Mouse (Mus musculus) limb, embryonic 14.5 days (tissue): ENCODE results near the gene Tas2r144. TPM values are rescaled to one million over a fixed set of nuclear protein-coding genes. Genes with fewer than 3 reads are reported as not detected.
A peak's percentile ranks its signal among the peaks of the same experiment; 100 is the strongest.

Experiments
- ATAC-seq: fragments of 200-750 bp; cut with Nextera tagmentation; 2 replicates; pipeline ENCODE4 v1.8.0; 2017; ENCODE audit warnings: low read depth, moderate number of reproducible peaks, moderate TSS enrichment; ENCODE audit not compliant: low FRiP score
- DNase-seq: peaks from one replicate; pipeline ENCODE4 v3.0.0-alpha.2; 2015; ENCODE audit warnings: low spot score
- H3K27ac ChIP-seq: fragments of 300-500 bp; sonication (generic); replicated peaks from 2 replicates; pipeline ENCODE4 v1.5.1; 2014; ENCODE audit warnings: low read depth, mild to moderate bottlenecking, low read length, moderate library complexity, mixed read lengths
- H3K27me3 ChIP-seq: fragments of 300-500 bp; sonication (generic); 2 replicates; pipeline ENCODE4 v1.6.1; 2014; ENCODE audit warnings: low read length, mixed read lengths; ENCODE audit not compliant: control insufficient read depth, insufficient read depth
- H3K36me3 ChIP-seq: fragments of 300-500 bp; sonication (generic); 2 replicates; pipeline ENCODE4 v1.6.1; 2014; ENCODE audit warnings: mild to moderate bottlenecking, low read length, moderate library complexity, mixed read lengths; ENCODE audit not compliant: control insufficient read depth, insufficient read depth
- H3K4me1 ChIP-seq: fragments of 300-500 bp; sonication (generic); 2 replicates; pipeline ENCODE4 v1.6.1; 2014; ENCODE audit warnings: antibody characterized with exemption, low read length, mixed read lengths; ENCODE audit not compliant: control insufficient read depth, insufficient read depth
- H3K4me2 ChIP-seq: fragments of 300-500 bp; sonication (generic); replicated peaks from 2 replicates; pipeline ENCODE4 v1.6.1; 2014; ENCODE audit warnings: low read depth, mild to moderate bottlenecking, low read length, moderate library complexity; ENCODE audit not compliant: severe bottlenecking
- H3K4me3 ChIP-seq: fragments of 300-500 bp; sonication (generic); replicated peaks from 2 replicates; pipeline ENCODE4 v1.5.1; 2014; ENCODE audit warnings: low read length
- H3K9ac ChIP-seq: fragments of 300-500 bp; sonication (generic); 2 replicates; pipeline ENCODE4 v1.6.1; 2014; ENCODE audit warnings: mild to moderate bottlenecking, low read depth, low read length, moderate library complexity; ENCODE audit not compliant: severe bottlenecking
- H3K9me3 ChIP-seq: fragments of 300-500 bp; sonication (generic); 2 replicates; pipeline ENCODE4 v1.6.1; 2016; ENCODE audit warnings: low read length; ENCODE audit not compliant: control insufficient read depth
- POLR2A ChIP-seq: fragments of 200-500 bp; IDR thresholded peaks from 2 replicates; pipeline ENCODE4 v1.8.0; 2012; ENCODE audit warnings: inconsistent platforms, mild to moderate bottlenecking, moderate library complexity, borderline replicate concordance; ENCODE audit not compliant: insufficient read depth, insufficient read length; ENCODE audit errors: extremely low read depth
- WGBS: fragments of 180-500 bp; shearing (Covaris S2); extraction: QIAGEN DNeasy Blood & Tissue Kit; methylation state at CpG from one replicate; pipeline ENCODE4 v1.1.7; 2014; 5-methylcytosine and 5-hydroxymethylcytosine counted together
- polyA plus RNA-seq, 2 experiments: library from polyadenylated mRNA; depleted of rRNA in 1 of 2; stranded (reverse) in 1 of 2; unstranded in 1 of 2; fragments of >200 nt; fragmentation: Nextera tagmentation in 1 of 2; extraction: Ambion mirVana in 1 of 2; gene quantifications; 2 replicates each; pipeline versions ENCODE4 v1.2.1 to v1.2.3; 2012 to 2014

Tas2r144 gene
- polyA plus RNA-seq, 2 experiments = not detected

DNA sequence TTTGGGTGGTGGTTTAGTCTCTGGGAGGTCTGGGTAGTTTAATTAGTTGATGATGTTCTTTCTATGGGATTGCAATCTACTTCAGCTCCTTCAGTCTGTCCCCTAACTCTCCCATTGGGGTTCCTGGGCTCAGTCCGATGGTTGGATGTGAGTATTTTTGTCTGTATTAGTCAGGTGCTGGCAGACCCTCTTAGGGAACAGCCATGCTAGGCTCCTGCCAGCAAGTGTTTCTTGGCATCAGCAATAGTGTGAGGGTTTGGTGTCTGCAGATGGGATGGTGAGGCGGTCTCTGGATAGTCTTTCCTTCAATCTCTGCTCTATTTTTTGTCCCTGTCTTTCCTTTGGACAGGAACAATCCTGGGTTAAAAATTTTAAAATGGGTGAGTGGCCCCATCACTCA, 38.0 kb downstream of the Tas2r144 start:
- ATAC-seq (no peak), DNase-seq (no peak)
- Histone ChIP-seq H3K9me3 (no peaks in the 10 kb centered on the region), H3K4me1 (no peaks in the 10 kb centered on the region), H3K9ac (no peak overlapping the region), H3K36me3 (no peaks in the 10 kb centered on the region), H3K4me3 (no peak overlapping the region), H3K27ac (no peak overlapping the region), H3K4me2 (no peak overlapping the region), H3K27me3 (no peaks in the 10 kb centered on the region)
- TF ChIP-seq POLR2A = no peak
- 75% methylated on average over 2 of the region's 2 CpGs for WGBS

DNA sequence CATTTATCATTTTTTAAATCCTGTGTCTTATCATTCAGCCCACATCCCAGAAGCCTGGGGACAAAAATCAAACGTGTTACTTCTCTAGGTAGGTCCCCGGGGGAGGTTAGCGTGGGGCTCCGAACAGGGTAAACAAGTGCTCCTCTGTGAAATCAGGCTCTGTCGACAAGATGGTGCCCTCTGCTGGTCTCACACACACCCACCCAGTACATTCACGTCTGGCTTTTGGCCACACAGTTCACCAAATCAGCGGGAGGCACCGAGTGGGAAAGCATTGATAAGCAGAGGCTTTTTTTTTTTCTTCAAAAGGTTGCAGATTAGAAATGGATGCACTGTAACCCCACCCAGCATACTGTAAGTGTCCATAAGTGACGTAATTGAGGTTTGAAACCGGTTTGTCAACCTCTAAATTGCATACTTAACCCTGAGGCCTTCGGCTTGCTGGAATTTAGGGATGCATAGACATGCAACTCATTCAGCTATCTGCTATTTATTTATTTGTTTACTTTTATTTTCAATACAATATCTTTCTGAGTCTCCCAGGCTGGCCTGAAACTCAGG, 42.3 kb downstream of the Tas2r144 start:
- ATAC-seq = no peak
- no peak overlapping the region for H3K4me3 ChIP-seq

DNA sequence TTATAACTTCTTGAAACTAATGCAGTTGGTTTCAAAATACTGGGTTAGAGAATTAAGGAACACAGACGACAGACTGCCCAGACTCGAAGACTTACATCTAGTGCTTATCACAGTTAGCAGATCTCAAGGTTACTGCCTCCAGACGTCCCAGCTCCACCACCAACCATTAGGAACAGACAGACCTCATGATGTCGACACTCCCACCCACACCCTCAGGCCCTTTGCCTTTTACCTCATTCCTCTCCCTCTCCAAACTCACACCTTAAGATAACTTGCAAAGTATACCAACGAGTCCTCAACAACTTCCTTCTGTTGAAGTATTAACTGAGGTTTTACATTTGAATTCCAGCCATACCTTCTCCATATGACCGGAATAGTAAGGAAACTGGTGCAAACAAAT, 45.3 kb downstream of the Tas2r144 start:
- Histone ChIP-seq H3K4me1 (0 out of 2 replicates have a peak, but pooled peaks cover 2% of the 10 kb centered on the region), H3K27ac (no peak overlapping the region), H3K9ac (no peak overlapping the region), H3K36me3 (no peaks in the 10 kb centered on the region), H3K27me3 (no peaks in the 10 kb centered on the region), H3K9me3 (no peaks in the 10 kb centered on the region), H3K4me3 (no peak overlapping the region), H3K4me2 (no peak overlapping the region)
- WGBS = 51% methylated on average over 6 of the region's 6 CpGs
- TF ChIP-seq POLR2A = no peak
- no peak for ATAC-seq
- no peak for DNase-seq

More for the DNA sequence above, 42.3 kb downstream of the Tas2r144 start:
- DNase-seq = peak; percentile 24
- Histone ChIP-seq H3K36me3 (no peaks in the 10 kb centered on the region), H3K4me2 (no peak overlapping the region; the same call in 1 of the 2 replicates), H3K27me3 (no peaks in the 10 kb centered on the region), H3K9me3 (no peaks in the 10 kb centered on the region), H3K9ac (no peak overlapping the region), H3K4me1 (no peaks in the 10 kb centered on the region), H3K27ac (no peak overlapping the region)
- TF ChIP-seq POLR2A = no peak
- 16% methylated on average over 11 of the region's 11 CpGs for WGBS

DNA sequence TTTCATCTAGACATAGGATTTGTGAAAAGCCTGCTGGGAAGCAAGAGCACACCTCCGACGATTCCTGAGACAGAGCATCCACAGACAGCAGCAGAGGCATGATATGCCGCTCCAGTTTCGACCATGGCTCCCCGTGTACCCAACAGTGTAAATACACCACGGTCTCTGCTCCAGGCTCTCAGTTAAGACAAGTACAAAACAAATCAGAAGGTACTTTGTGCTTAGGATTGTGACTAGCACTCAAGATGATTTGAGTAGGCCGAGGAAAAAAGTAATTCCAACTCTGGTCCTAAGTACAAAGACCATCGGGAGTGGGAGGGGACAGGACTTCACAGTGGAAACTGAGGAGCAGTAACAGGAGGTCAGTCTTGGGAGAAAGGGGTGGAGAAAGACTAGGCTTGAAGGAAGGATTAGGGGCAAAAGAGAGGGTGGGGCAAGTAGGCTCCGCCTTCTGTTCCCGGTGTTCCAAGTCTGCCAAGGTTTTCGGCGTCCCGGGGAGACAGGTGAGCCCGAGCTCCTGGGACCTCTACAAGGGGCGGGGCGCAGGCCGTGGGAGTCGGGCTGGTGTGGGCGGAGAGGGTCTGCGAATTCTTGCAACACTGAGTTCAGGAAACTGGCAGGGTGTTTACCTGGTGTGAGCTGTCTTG, 46.5 kb downstream of the Tas2r144 start, which contains the start of gene Tmem139:
Gene Tmem139 (plus strand): TSS at position 447 of the 647 bp plus-strand sequence.
- no peaks in the 10 kb centered on the region for H3K9me3 ChIP-seq
- H3K4me2 ChIP-seq = peak within 1 kb of the TSS; percentile 13; the same call in 1 of the 2 replicates
- no peaks in the 10 kb centered on the region for H3K27me3 ChIP-seq
- H3K4me3 ChIP-seq = peak within 1 kb of the TSS; percentile 6; the same call in 1 of the 2 replicates
- DNase-seq (no peak), ATAC-seq (no peak)
- TF ChIP-seq POLR2A = no peak
- WGBS = 16% methylated on average over 20 of the region's 20 CpGs
- H3K4me1 ChIP-seq = peaks cover 8% of the 10 kb centered on the region
- H3K9ac ChIP-seq = 0 out of 2 replicates have a peak within 1 kb of the TSS, but pooled peaks have one; percentile 13
- no peak within 1 kb of the TSS for H3K27ac ChIP-seq
- H3K36me3 ChIP-seq = no peaks in the 10 kb centered on the region

DNA sequence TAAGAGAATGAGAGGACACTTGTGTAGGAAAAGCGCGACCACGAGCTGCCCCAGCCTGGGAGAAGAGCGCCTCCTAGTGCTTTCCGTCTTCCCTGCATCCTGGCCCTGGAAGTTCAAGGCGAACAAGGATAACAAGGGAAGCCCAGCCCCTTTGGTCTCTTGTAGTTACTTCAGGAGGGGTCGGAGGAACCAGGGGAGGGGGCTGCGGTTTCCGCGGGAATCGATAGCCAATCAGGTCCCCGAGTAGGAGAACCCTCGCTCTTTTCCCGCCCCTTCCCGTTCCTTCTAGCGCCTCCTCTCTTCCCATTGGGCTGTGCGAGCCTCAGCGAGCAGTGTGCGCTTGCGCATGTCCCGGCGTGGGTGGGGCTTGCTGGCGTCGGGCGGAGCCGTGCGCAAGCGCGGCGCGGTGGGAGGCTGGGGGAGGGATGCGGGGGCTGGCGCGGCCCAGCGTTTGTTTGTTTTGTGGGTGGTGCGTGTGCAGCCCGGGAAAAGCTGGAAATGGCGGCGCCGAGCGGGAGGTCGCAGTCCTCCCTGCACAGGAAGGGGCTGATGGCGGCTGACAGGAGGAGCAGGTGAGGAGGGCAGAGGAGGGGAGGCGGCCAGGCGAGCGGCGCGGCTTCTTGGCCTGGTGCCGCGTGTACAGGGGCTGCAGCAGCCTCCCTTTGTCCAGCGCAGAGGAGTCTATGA, 49.6 kb downstream of the Tas2r144 start, which contains the start of gene Casp2:
Gene Casp2 (plus strand): TSS at position 360 of the 687 bp plus-strand sequence.
- no peak for TF ChIP-seq POLR2A
- peak; percentile 99 for ATAC-seq
- no peaks in the 10 kb centered on the region for H3K9me3 ChIP-seq
- H3K36me3 ChIP-seq = peaks cover 25% of the 10 kb centered on the region
- peak within 1 kb of the TSS; percentile 72 for H3K4me3 ChIP-seq
- H3K27ac ChIP-seq = peak within 1 kb of the TSS; percentile 85
- H3K27me3 ChIP-seq = no peaks in the 10 kb centered on the region
- under 1% methylated on average over 50 of the region's 51 CpGs for WGBS
- H3K4me1 ChIP-seq = peaks cover 8% of the 10 kb centered on the region
- DNase-seq = peak; percentile 100
- peak within 1 kb of the TSS; percentile 88 for H3K9ac ChIP-seq
- H3K4me2 ChIP-seq = peak within 1 kb of the TSS; percentile 74

Other genes with a start within 250 kb of the Tas2r144 start
- gene Sval3, start 247.2 kb upstream of the Tas2r144 start, polyA plus RNA-seq (2012; rRNA removed) = not detected in 2 replicates
- gene Sval3, start 247.2 kb upstream of the Tas2r144 start, polyA plus RNA-seq (2014; fragmentation: Nextera tagmentation; extraction: Ambion mirVana) = not detected in 2 replicates
- gene Sva, start 176.9 kb upstream of the Tas2r144 start, polyA plus RNA-seq (2012; rRNA removed) = not detected in 2 replicates
- not detected in 2 replicates for gene Sva, start 176.9 kb upstream of the Tas2r144 start, polyA plus RNA-seq (2014; fragmentation: Nextera tagmentation; extraction: Ambion mirVana)
- gene Tas2r139, start 74.4 kb upstream of the Tas2r144 start, polyA plus RNA-seq (2012; rRNA removed) = not detected in 2 replicates
- gene Tas2r139, start 74.4 kb upstream of the Tas2r144 start, polyA plus RNA-seq (2014; fragmentation: Nextera tagmentation; extraction: Ambion mirVana) = not detected in 2 replicates
- 12.2 and 16.7 TPM in 2 replicates for gene Gstk1, start 30.6 kb downstream of the Tas2r144 start, polyA plus RNA-seq (2012; rRNA removed)
- gene Gstk1, start 30.6 kb downstream of the Tas2r144 start, polyA plus RNA-seq (2014; fragmentation: Nextera tagmentation; extraction: Ambion mirVana) = 17.9 and 18.6 TPM in 2 replicates
- 1.2 and 1.3 TPM in 2 replicates for gene Tmem139, start 46.6 kb downstream of the Tas2r144 start, polyA plus RNA-seq (2012; rRNA removed)
- gene Tmem139, start 46.6 kb downstream of the Tas2r144 start, polyA plus RNA-seq (2014; fragmentation: Nextera tagmentation; extraction: Ambion mirVana) = 1.1 and 1.2 TPM in 2 replicates
- gene Casp2, start 49.7 kb downstream of the Tas2r144 start, polyA plus RNA-seq (2012; rRNA removed) = 78.1 and 102 TPM in 2 replicates
- 53.3 and 54.9 TPM in 2 replicates for gene Casp2, start 49.7 kb downstream of the Tas2r144 start, polyA plus RNA-seq (2014; fragmentation: Nextera tagmentation; extraction: Ambion mirVana)
- 1.9 TPM in 2 replicates for gene Clcn1, start 71.4 kb downstream of the Tas2r144 start, polyA plus RNA-seq (2012; rRNA removed)
- gene Clcn1, start 71.4 kb downstream of the Tas2r144 start, polyA plus RNA-seq (2014; fragmentation: Nextera tagmentation; extraction: Ambion mirVana) = 0.29 and 0.61 TPM in 2 replicates
- gene Fam131b, start 109.3 kb downstream of the Tas2r144 start, polyA plus RNA-seq (2012; rRNA removed) = 2.9 and 3.6 TPM in 2 replicates
- 0.29 and 0.47 TPM in 2 replicates for gene Fam131b, start 109.3 kb downstream of the Tas2r144 start, polyA plus RNA-seq (2014; fragmentation: Nextera tagmentation; extraction: Ambion mirVana)
- gene Zyx, start 134.3 kb downstream of the Tas2r144 start, polyA plus RNA-seq (2012; rRNA removed) = 176 and 232 TPM in 2 replicates
- 152 and 159 TPM in 2 replicates for gene Zyx, start 134.3 kb downstream of the Tas2r144 start, polyA plus RNA-seq (2014; fragmentation: Nextera tagmentation; extraction: Ambion mirVana)
- gene Epha1, start 157.9 kb downstream of the Tas2r144 start, polyA plus RNA-seq (2012; rRNA removed) = 17.7 and 18.3 TPM in 2 replicates
- gene Epha1, start 157.9 kb downstream of the Tas2r144 start, polyA plus RNA-seq (2014; fragmentation: Nextera tagmentation; extraction: Ambion mirVana) = 7.4 and 8.8 TPM in 2 replicates
- 0.17 and 0.28 TPM in 2 replicates for gene Tas2r143, start 184.9 kb downstream of the Tas2r144 start, polyA plus RNA-seq (2012; rRNA removed)
- not detected in 2 replicates for gene Tas2r143, start 184.9 kb downstream of the Tas2r144 start, polyA plus RNA-seq (2014; fragmentation: Nextera tagmentation; extraction: Ambion mirVana)
- gene Tas2r135, start 190.1 kb downstream of the Tas2r144 start, polyA plus RNA-seq (2012; rRNA removed) = 0.11 TPM in 1 of 2 replicates, not detected in the other
- gene Tas2r135, start 190.1 kb downstream of the Tas2r144 start, polyA plus RNA-seq (2014; fragmentation: Nextera tagmentation; extraction: Ambion mirVana) = not detected in 2 replicates
- gene Tas2r126, start 219.2 kb downstream of the Tas2r144 start, polyA plus RNA-seq (2012; rRNA removed) = not detected in 2 replicates
- not detected in 2 replicates for gene Tas2r126, start 219.2 kb downstream of the Tas2r144 start, polyA plus RNA-seq (2014; fragmentation: Nextera tagmentation; extraction: Ambion mirVana)
- gene Olfr458, start 249.9 kb downstream of the Tas2r144 start, polyA plus RNA-seq (2012; rRNA removed) = not detected in 2 replicates
- gene Olfr458, start 249.9 kb downstream of the Tas2r144 start, polyA plus RNA-seq (2014; fragmentation: Nextera tagmentation; extraction: Ambion mirVana) = not detected in 2 replicates